Mouse (Mus musculus): ENCODE measurements at regions not wholly inside any gene's neighbourhood (a gene's known extent, or its start where the extent isn't known, plus 50 kb on each side); places are given as distances from the start of the nearest gene placed in this dataset.
A peak's percentile ranks its signal among the peaks of the same experiment; 100 is the strongest.

GRCm38 (mm10) chr16:51249593-51249992, 658.6 kb upstream of the Ccdc54 start:
- no peaks in the 10 kb centered on the region for H3K4me1 ChIP-seq
- WGBS = 90% methylated on average over 3 of the region's 3 CpGs

GRCm38 (mm10) chr16:51229570-51229969, 638.6 kb upstream of the Ccdc54 start:
- 0 out of 2 replicates have a peak, but pooled peaks have one; percentile 51 for ATAC-seq (ENCODE audit: low FRiP score, low read depth)
- no peak overlapping the region for H3K9ac ChIP-seq
- 58% methylated on average over 6 of the region's 6 CpGs for WGBS
- H3K27ac ChIP-seq = no peak overlapping the region
- no peak overlapping the region for H3K4me2 ChIP-seq (replicated peaks)
- no peaks in the 10 kb centered on the region for H3K27me3 ChIP-seq
- no peak overlapping the region for H3K4me3 ChIP-seq
- H3K4me1 ChIP-seq = no peaks in the 10 kb centered on the region
- no peaks in the 10 kb centered on the region for H3K9me3 ChIP-seq
- H3K36me3 ChIP-seq = no peaks in the 10 kb centered on the region

More at GRCm38 (mm10) chr16:51249593-51249992, 658.6 kb upstream of the Ccdc54 start:
- H3K9ac ChIP-seq = no peak overlapping the region
- no peak overlapping the region for H3K4me2 ChIP-seq (replicated peaks)
- no peaks in the 10 kb centered on the region for H3K9me3 ChIP-seq
- no peak overlapping the region for H3K4me3 ChIP-seq
- H3K27me3 ChIP-seq = no peaks in the 10 kb centered on the region
- H3K36me3 ChIP-seq = no peaks in the 10 kb centered on the region
- no peak overlapping the region for H3K27ac ChIP-seq
- ATAC-seq (ENCODE audit: low FRiP score, low read depth) = no peak
